Mouse (Mus musculus) brain, embryonic 14.5 days (tissue): ENCODE data around the gene Olfr1513.

Experiments
- CTCF ChIP-seq: fragments of 200-500 bp; IDR thresholded peaks from 2 replicates; pipeline ENCODE4 v1.5.1; 2012; ENCODE audit warnings: inconsistent platforms, mild to moderate bottlenecking, moderate library complexity, borderline replicate concordance; ENCODE audit not compliant: insufficient read depth, insufficient read length; ENCODE audit errors: extremely low read depth
- POLR2A ChIP-seq: fragments of 200-500 bp; IDR thresholded peaks from 2 replicates; pipeline ENCODE4 v1.6.1; 2012; ENCODE audit warnings: mild to moderate bottlenecking, inconsistent platforms, borderline replicate concordance; ENCODE audit not compliant: poor library complexity, insufficient read depth, insufficient read length, severe bottlenecking; ENCODE audit errors: extremely low read depth

DNA sequence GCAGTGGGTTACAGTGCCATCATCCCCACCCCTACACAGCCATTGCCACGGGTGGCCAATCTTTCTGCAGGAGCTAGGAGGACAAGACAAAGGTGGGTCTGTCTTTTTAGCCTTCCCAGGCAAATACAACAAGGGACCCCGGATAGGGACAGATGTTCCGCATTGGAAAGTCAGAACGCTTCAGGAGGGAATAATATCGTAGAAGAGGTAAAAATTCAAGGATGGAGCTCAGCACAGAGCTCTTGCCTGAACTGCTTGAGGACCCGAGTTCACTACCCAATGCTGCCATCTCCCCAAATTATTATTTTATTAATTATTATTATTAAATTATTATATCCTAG is 16.7 kb downstream of the Olfr1513 start:
- TF ChIP-seq POLR2A (no peak), CTCF (no peak)
